Mouse (Mus musculus): Measurements from ENCODE around the gene Lrrn2. TPM values are rescaled to one million over a fixed set of nuclear protein-coding genes. Genes with fewer than 3 reads are reported as not detected.
"Not testable (repeated sequence)": the region's sequence is repeated elsewhere in the genome, so short reads cannot be mapped to it uniquely, and the experiment has no call there.

The Lrrn2 gene
- polyA plus RNA-seq, 1 experiment from 2014 or later = 5.1 TPM

DNA sequence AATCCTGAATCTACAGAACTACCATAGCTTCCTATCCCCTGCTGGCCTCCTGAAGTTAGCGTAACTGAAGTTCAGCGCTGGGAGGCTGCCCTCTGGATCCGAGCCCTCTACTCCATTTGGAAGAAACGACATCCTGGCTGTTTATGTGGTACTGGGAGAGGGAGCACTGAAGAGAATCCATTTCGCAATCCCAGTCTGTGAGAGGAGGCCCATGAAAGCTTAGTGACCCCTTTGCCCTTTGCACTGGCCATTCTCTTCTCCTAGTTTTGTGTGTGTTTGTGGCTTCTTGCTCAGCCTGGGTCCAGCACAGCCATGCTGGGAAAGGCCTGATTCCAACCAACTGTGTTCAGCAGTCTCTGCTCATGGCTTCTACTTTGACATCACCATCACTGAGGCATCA lies 76.7 kb downstream of the Lrrn2 start:
- Histone ChIP-seq H3K4me3 (no peak overlapping the region), H3K27ac (no peak overlapping the region), H3K27me3 (ENCODE audit: insufficient read depth, poor library complexity, severe bottlenecking) (no peaks in the 10 kb centered on the region), H3K36me3 (no peaks in the 10 kb centered on the region), H3K9me3 (no peaks in the 10 kb centered on the region), H3K4me1 (no peaks in the 10 kb centered on the region)
- 86% methylated on average over 5 of the region's 5 CpGs for WGBS
- no peak for DNase-seq (ENCODE audit: low spot score)

DNA sequence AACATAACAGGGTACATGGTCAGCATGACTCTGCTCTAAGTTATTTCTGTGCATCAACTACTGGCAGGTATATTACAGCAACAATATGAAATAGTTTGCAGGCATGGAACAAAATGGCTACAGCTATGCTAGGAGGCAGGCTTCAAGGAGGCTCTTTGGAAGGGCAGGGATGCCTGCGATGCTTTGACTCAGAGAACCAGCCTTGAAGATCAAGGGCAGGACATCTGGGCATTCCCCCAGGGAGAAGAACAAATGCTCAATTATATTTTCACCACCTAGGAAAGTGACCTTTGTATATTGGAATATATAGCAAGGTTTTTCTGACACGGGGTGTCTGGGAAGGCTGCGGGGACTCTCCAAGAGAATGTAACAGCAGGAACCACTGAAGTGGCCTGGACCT lies 81.7 kb downstream of the Lrrn2 start:
- peaks cover 7% of the 10 kb centered on the region; the same call in 1 of the 2 replicates for H3K4me1 ChIP-seq
- H3K27ac ChIP-seq = no peak overlapping the region
- WGBS = 93% methylated on average over 3 of the region's 3 CpGs
- H3K9me3 ChIP-seq = no peaks in the 10 kb centered on the region
- no peaks in the 10 kb centered on the region for H3K27me3 ChIP-seq (ENCODE audit: insufficient read depth, poor library complexity, severe bottlenecking)
- DNase-seq (ENCODE audit: low spot score) = no peak
- H3K36me3 ChIP-seq = no peaks in the 10 kb centered on the region
- H3K4me3 ChIP-seq = no peak overlapping the region

GRCm38 (mm10) chr1:132964106-132964505 lies 84.0 kb downstream of the Lrrn2 start:
- H3K36me3 ChIP-seq = no peaks in the 10 kb centered on the region

GRCm38 (mm10) chr1:132964691-132965090 lies 84.6 kb downstream of the Lrrn2 start:
- H3K4me1 ChIP-seq = peaks cover 7% of the 10 kb centered on the region; the same call in 1 of the 2 replicates
- H3K4me3 ChIP-seq = no peak overlapping the region
- no peaks in the 10 kb centered on the region for H3K27me3 ChIP-seq (ENCODE audit: insufficient read depth, poor library complexity, severe bottlenecking)
- H3K9me3 ChIP-seq = no peaks in the 10 kb centered on the region
- WGBS = 50% methylated on average over 4 of the region's 4 CpGs
- no peak for DNase-seq (ENCODE audit: low spot score)
- no peaks in the 10 kb centered on the region for H3K36me3 ChIP-seq
- no peak overlapping the region for H3K27ac ChIP-seq

More at GRCm38 (mm10) chr1:132964106-132964505, 84.0 kb downstream of the Lrrn2 start:
- H3K27me3 ChIP-seq (ENCODE audit: insufficient read depth, poor library complexity, severe bottlenecking) = no peaks in the 10 kb centered on the region
- DNase-seq (ENCODE audit: low spot score) = no peak
- H3K4me3 ChIP-seq = no peak overlapping the region
- WGBS = 77% methylated on average over 2 of the region's 2 CpGs
- no peak overlapping the region for H3K27ac ChIP-seq
- peaks cover 7% of the 10 kb centered on the region; the same call in 1 of the 2 replicates for H3K4me1 ChIP-seq
- H3K9me3 ChIP-seq = no peaks in the 10 kb centered on the region

DNA sequence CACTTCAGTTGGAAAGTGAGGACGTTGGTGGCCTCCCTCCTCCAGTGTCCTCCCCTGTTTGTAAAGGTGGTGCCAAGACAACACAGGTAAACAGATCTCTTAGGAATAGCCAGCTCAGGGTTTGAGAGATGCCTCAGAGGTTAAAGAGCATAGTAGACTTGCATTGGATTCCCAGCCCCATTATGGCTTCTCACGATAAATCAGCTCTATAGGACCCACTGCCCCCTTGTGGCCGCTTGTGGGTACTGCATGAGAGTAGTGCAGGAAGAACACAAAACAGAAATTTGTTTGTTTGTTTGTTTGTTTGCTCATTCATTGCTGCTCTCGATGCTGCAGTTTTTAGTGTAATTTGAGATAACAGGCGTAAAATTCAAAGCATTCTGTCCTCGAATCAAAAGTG lies 88.6 kb downstream of the Lrrn2 start:
- Histone ChIP-seq H3K4me3 (no peak overlapping the region), H3K27ac (no peak overlapping the region), H3K9me3 (no peaks in the 10 kb centered on the region), H3K36me3 (no peaks in the 10 kb centered on the region), H3K27me3 (ENCODE audit: insufficient read depth, poor library complexity, severe bottlenecking) (no peaks in the 10 kb centered on the region), H3K4me1 (peaks cover 7% of the 10 kb centered on the region; the same call in 1 of the 2 replicates)
- WGBS = 21% methylated on average over 6 of the region's 6 CpGs
- DNase-seq (ENCODE audit: low spot score) = no peak

DNA sequence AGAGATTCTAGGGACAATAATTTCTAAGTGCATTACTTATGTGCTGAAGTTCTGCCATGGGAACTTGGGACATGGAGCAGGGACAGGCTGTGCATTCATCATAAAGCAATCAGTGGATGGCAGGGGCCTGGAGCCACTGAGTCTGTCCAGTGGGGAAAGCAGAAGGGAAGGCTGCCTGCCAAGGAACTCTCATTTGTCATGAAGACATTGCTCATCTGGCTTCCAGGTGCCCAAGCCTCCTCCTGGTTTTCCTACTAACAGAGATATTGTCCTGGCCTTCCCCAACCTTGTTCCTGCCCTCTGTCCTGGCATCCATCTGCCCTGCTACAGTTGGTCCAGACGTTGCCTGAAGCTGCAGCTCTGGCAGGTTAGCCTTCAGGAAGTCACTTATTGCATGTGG lies 97.3 kb downstream of the Lrrn2 start:
- Histone ChIP-seq H3K4me3 (no peak overlapping the region), H3K36me3 (peaks cover 20% of the 10 kb centered on the region), H3K4me1 (no peaks in the 10 kb centered on the region), H3K27me3 (ENCODE audit: insufficient read depth, poor library complexity, severe bottlenecking) (no peaks in the 10 kb centered on the region), H3K9me3 (no peaks in the 10 kb centered on the region), H3K27ac (no peak overlapping the region)
- WGBS = 89% methylated on average over 1 of the region's 1 CpGs
- DNase-seq (ENCODE audit: low spot score) = no peak

DNA sequence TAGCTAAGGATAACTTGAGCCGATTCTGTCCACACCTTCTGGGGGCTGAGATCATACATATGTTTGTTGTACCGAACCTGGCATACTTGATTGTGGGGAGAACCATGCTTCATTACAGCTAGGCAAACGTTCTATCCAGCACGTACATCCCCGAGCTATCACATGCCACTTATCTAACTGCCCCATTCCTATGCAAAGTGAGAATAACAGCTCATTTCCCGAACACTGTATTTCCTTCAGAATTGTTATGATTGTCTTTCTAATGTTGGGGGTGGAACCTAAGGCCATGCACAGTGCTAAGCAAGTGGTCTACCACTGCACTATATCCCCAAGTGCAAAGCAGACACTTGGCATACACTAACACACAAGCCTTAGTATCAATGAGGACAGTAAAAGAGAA lies 101.2 kb downstream of the Lrrn2 start:
- H3K4me1 ChIP-seq = no peaks in the 10 kb centered on the region
- no peak overlapping the region for H3K27ac ChIP-seq
- H3K9me3 ChIP-seq = no peaks in the 10 kb centered on the region
- H3K27me3 ChIP-seq (ENCODE audit: insufficient read depth, poor library complexity, severe bottlenecking) = no peaks in the 10 kb centered on the region
- WGBS = 83% methylated on average over 6 of the region's 6 CpGs
- no peak overlapping the region for H3K4me3 ChIP-seq
- DNase-seq (ENCODE audit: low spot score) = no peak
- H3K36me3 ChIP-seq = peaks cover 54% of the 10 kb centered on the region

DNA sequence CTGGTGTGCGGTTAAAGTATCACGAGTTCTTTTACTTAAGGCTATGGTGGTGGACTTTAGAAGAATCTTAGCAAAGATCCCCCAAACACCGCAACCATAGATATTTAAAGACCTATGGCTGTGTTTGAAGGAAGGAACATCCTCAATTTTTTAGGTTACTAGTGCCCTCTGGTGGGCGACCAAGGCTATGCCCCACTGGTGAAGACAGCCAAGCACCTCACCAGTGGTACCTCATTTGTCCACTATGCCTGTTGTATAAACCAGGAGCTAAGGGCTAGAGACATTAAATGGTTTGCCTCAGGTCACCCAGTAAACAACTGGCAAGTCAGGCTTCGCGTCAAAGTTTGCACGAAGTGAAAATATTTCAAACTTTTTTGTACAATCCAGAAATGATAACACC lies 102.7 kb downstream of the Lrrn2 start:
- no peak overlapping the region for H3K4me3 ChIP-seq
- H3K9me3 ChIP-seq = no peaks in the 10 kb centered on the region
- H3K36me3 ChIP-seq = peaks cover 65% of the 10 kb centered on the region
- 57% methylated on average over 7 of the region's 7 CpGs for WGBS
- no peaks in the 10 kb centered on the region for H3K27me3 ChIP-seq (ENCODE audit: insufficient read depth, poor library complexity, severe bottlenecking)
- DNase-seq (ENCODE audit: low spot score) = no peak
- no peak overlapping the region for H3K27ac ChIP-seq
- H3K4me1 ChIP-seq = 0 out of 2 replicates have a peak, but pooled peaks cover 3% of the 10 kb centered on the region

- not testable (repeated sequence) for H3K9me3 ChIP-seq; DNase-seq (ENCODE audit: low spot score); H3K27me3 ChIP-seq (ENCODE audit: insufficient read depth, poor library complexity, severe bottlenecking); H3K4me3 ChIP-seq; H3K4me1 ChIP-seq; H3K27ac ChIP-seq
- 75% methylated on average over 12 of the region's 12 CpGs for WGBS
- peaks cover 93% of the 10 kb centered on the region for H3K36me3 ChIP-seq
These were observed 108.7 kb downstream of the Lrrn2 start for GRCm38 (mm10) chr1:132988556-132989459.

Small RNAs within 50 kb of the gene (microRNA-seq; reads per million reads assigned to microRNA genes)
- gene Gm44300 = not detected

Other genes with a start within 250 kb of the Lrrn2 start
- gene Nfasc, start 138.5 kb upstream of the Lrrn2 start, polyA plus RNA-seq (2016; fragmentation: Nextera tagmentation; extraction: Ambion mirVana) = 0.22 and 0.84 TPM in 2 replicates
- 30.7 and 32.8 TPM in 2 replicates for gene Mdm4, start 150.3 kb downstream of the Lrrn2 start, polyA plus RNA-seq (2016; fragmentation: Nextera tagmentation; extraction: Ambion mirVana)
- 7.9 and 11.5 TPM in 2 replicates for gene Pik3c2b, start 165.4 kb downstream of the Lrrn2 start, polyA plus RNA-seq (2016; fragmentation: Nextera tagmentation; extraction: Ambion mirVana)